Mouse (Mus musculus) R1 (cell line): ENCODE measurements at regions not wholly inside any gene's neighbourhood (a gene's known extent, or its start where the extent isn't known, plus 50 kb on each side); places are given as distances from the start of the nearest gene placed in this dataset.

ENCODE experiments used
- DNase-seq: peaks from one replicate; pipeline ENCODE4 v3.0.0-alpha.2; 2018; ENCODE audit warnings: low read depth, low spot score

- DNase-seq, result no peak
Measured at GRCm38 (mm10) chr13:53903626-53904025, 151.9 kb downstream of the Drd1 start.

GRCm38 (mm10) chr13:53902831-53903230 lies 152.7 kb downstream of the Drd1 start:
- DNase-seq, result no peak

GRCm38 (mm10) chr13:53900406-53901025 lies 155.0 kb downstream of the Drd1 start:
- no peak for DNase-seq

DNA sequence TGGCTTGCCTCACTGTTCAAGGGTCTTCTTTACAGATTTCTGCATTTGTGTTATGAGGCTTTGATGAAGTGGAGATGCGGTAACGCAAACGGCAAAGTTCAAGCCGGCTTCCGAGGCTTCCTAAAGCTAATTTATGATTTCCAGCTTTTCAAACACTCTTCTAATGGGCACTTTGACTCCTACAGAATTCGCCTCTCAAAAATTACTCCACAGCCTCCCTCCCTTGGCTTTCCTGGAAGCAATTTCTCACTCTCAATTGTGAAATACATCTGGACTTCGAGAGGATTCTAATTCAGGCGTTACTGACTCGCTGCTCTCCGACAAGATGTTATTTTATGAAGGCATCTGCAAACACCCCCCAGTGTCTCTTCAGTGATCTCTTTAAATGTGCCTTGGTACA lies 157.2 kb downstream of the Drd1 start:
- no peak for DNase-seq

DNA sequence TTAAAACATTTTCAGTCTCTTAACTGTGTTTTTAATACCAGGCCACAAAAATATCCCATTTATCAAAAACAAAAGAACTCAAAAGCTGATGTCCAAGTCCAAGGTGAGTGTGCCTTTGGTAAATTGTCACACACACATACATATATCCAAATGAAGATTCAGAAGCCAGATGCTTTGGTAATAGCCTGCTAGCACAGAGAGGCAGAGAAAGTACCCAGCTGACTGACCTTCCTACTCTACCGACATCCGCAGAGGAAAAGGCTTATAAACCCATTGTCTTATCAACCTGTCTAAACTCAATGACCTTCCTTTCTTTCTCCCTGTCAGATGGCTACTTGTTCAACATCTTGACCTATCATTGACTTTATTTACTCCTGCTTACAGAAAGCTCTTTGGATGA lies 158.3 kb downstream of the Drd1 start:
- no peak for DNase-seq

DNA sequence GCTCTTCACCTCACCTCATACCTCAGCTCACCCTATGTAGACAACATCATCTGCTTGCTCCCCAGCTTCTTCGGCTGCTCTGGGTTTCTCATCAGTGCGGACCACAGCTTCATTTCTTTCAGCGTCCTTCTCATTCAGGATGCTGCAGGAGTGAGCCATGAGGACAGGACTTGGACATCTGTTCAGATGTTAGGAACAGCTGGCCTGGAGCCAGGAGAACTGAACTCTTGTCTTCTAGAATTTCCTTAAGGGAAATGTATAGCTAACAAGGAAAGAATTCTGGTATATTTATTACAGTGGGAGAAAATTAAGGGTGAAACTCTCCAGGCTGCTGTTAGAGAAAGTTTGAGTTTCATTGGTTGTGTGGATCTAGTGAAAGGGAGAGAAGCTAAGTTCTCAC lies 167.1 kb downstream of the Drd1 start:
- DNase-seq, result no peak

GRCm38 (mm10) chr13:53885756-53886155 lies 169.7 kb downstream of the Drd1 start:
- DNase-seq, result no peak

- no peak for DNase-seq
Measured at GRCm38 (mm10) chr13:53883206-53883605, 172.3 kb downstream of the Drd1 start.

- no peak for DNase-seq
Measured at GRCm38 (mm10) chr13:53880466-53881250, 174.8 kb downstream of the Drd1 start.

DNA sequence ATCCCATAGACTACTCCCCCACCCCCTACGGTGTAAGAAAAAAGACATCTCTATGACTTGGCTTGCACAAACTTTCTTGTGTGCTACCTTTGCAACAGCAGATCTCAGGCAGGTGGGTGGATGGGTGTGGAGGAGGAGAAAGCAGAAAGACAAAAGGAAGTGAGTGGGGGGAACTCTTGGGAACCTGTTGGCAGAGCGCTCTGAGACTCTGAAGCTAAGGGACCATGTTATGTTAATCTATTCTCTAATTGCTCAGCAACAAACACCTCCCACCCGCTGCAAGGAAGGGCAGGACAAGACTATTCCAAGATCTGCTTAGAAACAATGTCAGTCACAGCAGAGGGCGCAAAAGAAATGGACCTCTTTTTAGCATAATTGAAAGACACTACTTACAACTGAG lies 180.0 kb downstream of the Drd1 start:
- peak; percentile 20 for DNase-seq

GRCm38 (mm10) chr13:53865323-53865722 lies 190.2 kb downstream of the Drd1 start:
- DNase-seq, result no peak

DNA sequence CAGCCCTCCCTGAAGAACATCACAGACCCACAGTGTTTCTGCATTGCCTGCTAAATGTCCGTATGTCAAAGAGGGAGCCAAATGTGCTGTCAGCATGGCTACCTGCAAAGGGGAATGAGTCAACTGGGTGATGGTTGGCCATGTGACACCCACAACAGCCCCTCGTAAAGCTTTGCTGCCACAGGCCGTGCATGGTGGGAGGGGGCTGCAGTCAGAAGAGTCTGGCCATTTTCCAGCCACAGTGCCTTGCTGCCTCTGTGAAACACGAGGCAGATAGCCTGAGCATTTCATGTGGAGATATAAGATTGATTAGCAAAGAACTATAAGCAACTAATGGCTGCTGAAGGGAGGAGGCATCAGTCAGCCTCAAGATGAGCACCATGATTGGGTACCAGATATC lies 193.2 kb downstream of the Drd1 start:
- DNase-seq, result no peak

GRCm38 (mm10) chr13:53854196-53854595 lies 201.3 kb downstream of the Drd1 start:
- DNase-seq, result no peak

DNA sequence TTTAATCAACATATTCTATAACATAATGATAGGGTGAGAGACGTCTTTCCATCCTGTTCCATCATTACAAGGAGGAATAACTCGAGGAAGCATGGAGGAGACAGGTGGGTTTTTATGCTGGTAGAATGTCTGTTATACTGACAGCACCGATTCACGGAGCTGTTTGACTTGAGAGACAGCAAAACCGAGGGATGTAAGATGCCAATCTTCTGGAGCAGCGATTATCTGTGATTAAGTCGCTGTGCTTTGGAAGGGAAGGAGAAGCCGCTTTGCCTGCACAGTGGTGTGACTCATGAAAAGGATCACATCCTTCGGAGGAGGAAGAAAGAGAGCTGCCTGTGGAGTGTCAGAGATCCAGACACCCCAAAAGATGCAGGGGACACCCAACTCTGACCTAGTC lies 205.4 kb downstream of the Drd1 start:
- DNase-seq, result no peak

GRCm38 (mm10) chr13:53846221-53846620 lies 209.3 kb downstream of the Drd1 start:
- DNase-seq, result no peak

GRCm38 (mm10) chr13:53845786-53846185 lies 209.7 kb downstream of the Drd1 start:
- no peak for DNase-seq

- DNase-seq, result peak; percentile 31
Measured at GRCm38 (mm10) chr13:53825957-53826580, 229.4 kb downstream of the Drd1 start.

DNA sequence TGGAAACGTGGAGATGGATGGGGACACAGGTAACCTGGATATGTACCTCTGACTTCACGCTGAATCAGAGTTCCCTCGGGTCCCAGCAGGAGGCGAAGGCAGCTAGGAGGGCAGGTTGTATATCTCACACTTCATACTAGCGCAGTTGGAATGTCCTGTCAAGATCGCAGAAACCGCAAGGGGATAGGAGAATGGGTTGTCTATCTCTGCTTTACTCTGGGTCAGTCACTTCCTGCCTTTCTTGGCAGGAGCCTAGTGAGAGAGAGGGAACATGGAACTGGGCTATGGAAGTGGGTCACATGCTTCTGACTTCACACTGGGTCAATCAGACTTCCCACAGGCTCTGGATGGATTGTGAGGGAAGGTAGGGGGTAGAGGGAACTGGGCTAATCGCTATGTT lies 233.4 kb downstream of the Drd1 start:
- DNase-seq, result no peak

DNA sequence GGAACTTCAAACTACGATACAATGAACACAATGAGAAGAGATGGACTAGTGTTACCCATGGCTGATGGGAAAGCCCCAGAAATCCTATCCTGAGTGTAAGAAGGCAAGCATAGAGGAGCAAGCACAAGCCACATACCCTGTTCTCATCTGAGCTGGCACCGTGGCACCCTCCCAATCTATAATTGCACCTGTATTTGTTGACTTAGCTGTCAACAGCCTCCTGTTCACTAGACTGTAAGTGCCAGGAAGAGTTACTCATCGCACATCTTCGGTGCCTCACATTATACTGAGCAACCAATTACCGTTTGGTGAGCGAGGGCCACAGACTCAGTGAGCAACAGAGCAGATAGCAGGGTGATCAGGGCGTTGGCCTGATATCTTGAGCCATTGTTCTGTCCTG lies 239.9 kb downstream of the Drd1 start:
- DNase-seq, result no peak

DNA sequence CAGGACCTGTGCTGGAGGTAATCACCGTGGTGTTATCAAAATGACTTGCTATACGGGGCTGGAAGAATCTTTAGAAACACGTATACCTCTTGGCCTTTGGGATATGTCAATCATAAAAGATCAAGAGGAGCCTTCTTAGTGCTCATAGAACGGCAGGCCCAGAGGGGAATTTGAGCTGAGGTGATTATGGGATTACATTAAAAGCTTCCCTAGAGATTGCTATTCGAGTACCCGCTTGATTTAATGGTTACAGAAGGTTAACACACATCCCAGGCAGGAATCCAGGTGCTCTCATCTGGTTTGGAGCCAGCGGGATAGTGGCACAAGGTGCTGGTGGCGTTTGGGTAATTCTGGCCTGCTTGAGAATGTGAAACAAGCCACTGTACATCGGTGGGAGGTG lies 241.4 kb downstream of the Drd1 start:
- no peak for DNase-seq

- DNase-seq, result peak; percentile 76
Measured at GRCm38 (mm10) chr13:53811862-53812261, 243.6 kb downstream of the Drd1 start.

DNA sequence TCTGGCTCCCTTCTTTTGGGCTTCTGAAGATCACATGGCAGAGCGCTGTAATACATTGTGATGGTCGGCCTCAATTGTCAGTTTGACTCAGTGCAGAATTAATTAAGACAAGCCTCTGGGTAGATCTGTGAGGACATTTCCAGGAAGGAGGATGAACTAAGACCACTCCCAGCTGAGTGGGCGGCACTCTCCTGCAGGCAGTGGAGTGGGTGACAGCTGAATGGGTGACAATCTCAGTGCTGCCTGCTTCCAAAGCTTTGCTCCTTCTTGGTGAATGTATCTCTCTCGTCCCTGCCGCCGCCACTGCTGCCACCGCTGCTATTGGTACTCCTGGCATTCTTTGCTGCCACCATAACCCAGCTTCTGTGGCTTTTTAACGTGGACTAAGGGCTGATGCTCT lies 244.4 kb downstream of the Drd1 start:
- DNase-seq, result no peak
